Comparison of ENCODE assay signal across 10 mouse cellular contexts in the genomic region with DNA sequence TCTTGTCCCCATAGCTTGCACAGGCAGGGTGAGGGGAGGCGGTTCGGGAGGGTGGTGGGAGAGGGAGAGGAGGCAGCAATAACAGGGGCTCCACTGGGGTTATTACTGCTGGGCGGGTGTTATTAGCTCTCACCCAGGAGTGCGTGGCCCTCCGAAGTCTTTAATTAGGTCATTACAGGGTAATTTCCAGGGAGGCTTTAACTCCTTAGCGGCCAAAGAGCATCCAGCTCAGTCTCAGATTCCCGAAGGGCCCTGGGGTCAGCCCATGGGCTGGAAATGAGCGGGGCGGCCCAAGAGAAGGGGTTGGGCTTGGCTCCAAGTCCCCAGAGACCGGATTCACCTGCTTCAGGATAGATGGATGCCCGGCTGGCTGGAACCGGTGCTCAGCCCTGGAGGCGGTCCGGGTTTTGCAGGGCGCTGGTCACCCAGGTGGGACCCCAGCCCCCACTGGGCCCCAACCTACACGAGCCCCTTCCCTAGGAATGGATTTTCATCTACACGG. TPM values are rescaled to one million over a fixed set of nuclear protein-coding genes. Genes with fewer than 3 reads are reported as not detected.
DNase-seq lines count a peak whose midpoint lies in the region; ATAC-seq lines count a peak whose summit lies in the region.
"Had no signal": no experiment of that assay in that cellular context is flagged by ENCODE, and none has a peak within 500 bp of the region (broad histone marks: within the 10 kb centered on the region; RNA-seq: fewer than 3 reads in every experiment).

No protein-coding gene starts in this region.

- H3K9ac ChIP-seq in lung, embryonic 15.5 days: no peak overlapping the region
- peak overlapping the region; percentile 47 for H3K9ac ChIP-seq in forebrain, embryonic 12.5 days
- peak overlapping the region; percentile 53 for H3K9ac ChIP-seq in limb, embryonic 13.5 days
- H3K9ac ChIP-seq in stomach, embryonic 14.5 days (replicated peaks; ENCODE audit: low read depth, low read length): no peak overlapping the region

- H3K4me1 ChIP-seq in lung, embryonic 15.5 days: peaks cover 16% of the 10 kb centered on the region
- H3K4me1 ChIP-seq in forebrain, embryonic 12.5 days: peaks cover 34% of the 10 kb centered on the region
- peaks cover 75% of the 10 kb centered on the region for H3K4me1 ChIP-seq in limb, embryonic 13.5 days
- H3K4me1 ChIP-seq in stomach, embryonic 14.5 days (ENCODE audit: control insufficient read depth, insufficient read depth, low read length): peaks cover 6% of the 10 kb centered on the region; the same call in 1 of the 2 replicates

- DNase-seq in lung, postnatal 25 days (ENCODE audit: low spot score): no peak
- DNase-seq in spleen, postnatal 4 days (ENCODE audit: low spot score in 2 of 2): no peak
- no peak for DNase-seq in layer of hippocampus, adult 8-10 months (ENCODE audit: low spot score in 2 of 2)
- no peak for DNase-seq in ovary, adult 18-20 months (ENCODE audit: low spot score)

- no peaks in the 10 kb centered on the region for H3K36me3 ChIP-seq in lung, embryonic 15.5 days
- H3K36me3 ChIP-seq in forebrain, embryonic 12.5 days (replicated peaks): no peaks in the 10 kb centered on the region
- H3K36me3 ChIP-seq in limb, embryonic 13.5 days: no peaks in the 10 kb centered on the region; the same call in 1 of the 2 replicates
- H3K36me3 ChIP-seq in stomach, embryonic 14.5 days (ENCODE audit: control insufficient read depth, insufficient read depth, low read length): no peaks in the 10 kb centered on the region

- H3K27me3 ChIP-seq in lung, embryonic 15.5 days: peaks cover 98% of the 10 kb centered on the region
- H3K27me3 ChIP-seq in forebrain, embryonic 12.5 days: peaks cover 100% of the 10 kb centered on the region
- H3K27me3 ChIP-seq in limb, embryonic 13.5 days: peaks cover 63% of the 10 kb centered on the region
- peaks cover 24% of the 10 kb centered on the region for H3K27me3 ChIP-seq in stomach, embryonic 14.5 days (ENCODE audit: control insufficient read depth, insufficient read depth, low read length)

- 8% methylated on average over 17 of the region's 17 CpGs for WGBS in lung, embryonic 15.5 days
- 2% methylated on average over 17 of the region's 17 CpGs for WGBS in forebrain, embryonic 12.5 days
- WGBS in limb, embryonic 13.5 days: 6% methylated on average over 17 of the region's 17 CpGs
- WGBS in stomach, embryonic 14.5 days: 7% methylated on average over 17 of the region's 17 CpGs

- no peak overlapping the region for H3K27ac ChIP-seq in lung, embryonic 15.5 days
- H3K27ac ChIP-seq in forebrain, embryonic 12.5 days: peak overlapping the region; percentile 82
- H3K27ac ChIP-seq in limb, embryonic 13.5 days: no peak overlapping the region
- no peak overlapping the region for H3K27ac ChIP-seq in stomach, embryonic 14.5 days (ENCODE audit: low read length)
- H3K27ac ChIP-seq: macrophage had no signal

- no peak for ATAC-seq in lung, embryonic 15.5 days (ENCODE audit: borderline replicate concordance, extremely low read depth, low FRiP score, low TSS enrichment)
- peak; percentile 68 for ATAC-seq in forebrain, embryonic 12.5 days (ENCODE audit: low FRiP score)
- ATAC-seq in limb, embryonic 13.5 days (ENCODE audit: low FRiP score, low read depth): no peak
- ATAC-seq in stomach, embryonic 14.5 days (ENCODE audit: insufficient number of reproducible peaks, insufficient read depth, low FRiP score, low read depth): no peak
- ATAC-seq: activated CD4-positive, CD25-positive, alpha-beta regulatory T cell, adult 4 months had no signal

- H3K4me3 ChIP-seq in lung, embryonic 15.5 days: peak overlapping the region; percentile 32
- peak overlapping the region; percentile 36 for H3K4me3 ChIP-seq in forebrain, embryonic 12.5 days (replicated peaks)
- peak overlapping the region; percentile 43 for H3K4me3 ChIP-seq in limb, embryonic 13.5 days
- peak overlapping the region; percentile 26 for H3K4me3 ChIP-seq in stomach, embryonic 14.5 days (ENCODE audit: low read depth, low read length)

- H3K4me2 ChIP-seq in lung, embryonic 15.5 days: peak overlapping the region; percentile 62
- H3K4me2 ChIP-seq in forebrain, embryonic 12.5 days: peak overlapping the region; percentile 62
- peak overlapping the region; percentile 72 for H3K4me2 ChIP-seq in limb, embryonic 13.5 days (replicated peaks)
- peak overlapping the region; percentile 49 for H3K4me2 ChIP-seq in stomach, embryonic 14.5 days (replicated peaks; ENCODE audit: low read depth, low read length)

- no peaks in the 10 kb centered on the region for H3K9me3 ChIP-seq in lung, embryonic 15.5 days
- no peaks in the 10 kb centered on the region for H3K9me3 ChIP-seq in forebrain, embryonic 12.5 days
- no peaks in the 10 kb centered on the region for H3K9me3 ChIP-seq in limb, embryonic 13.5 days
- H3K9me3 ChIP-seq in stomach, embryonic 14.5 days (ENCODE audit: control insufficient read depth, low read depth, low read length): no peaks in the 10 kb centered on the region

RNA-seq across cellular contexts. Expression of a gene that starts 24.4 kb away (rescaled TPM):
- 0.09 TPM in 1 of 2 replicates, not detected in the other for polyA plus RNA-seq in lung, embryonic 15.5 days (2015; fragmentation: Nextera tagmentation; extraction: Ambion mirVana)
- 0.84 and 0.91 TPM in 2 replicates for polyA plus RNA-seq in forebrain, embryonic 12.5 days (2016; fragmentation: Nextera tagmentation; extraction: Ambion mirVana)
- 7.3 and 7.7 TPM in 2 replicates for polyA plus RNA-seq in limb, embryonic 13.5 days (2015; fragmentation: Nextera tagmentation; extraction: Ambion mirVana)
- polyA plus RNA-seq in stomach, embryonic 14.5 days (2014; fragmentation: Nextera tagmentation; extraction: Ambion mirVana): not detected in 2 replicates
- total RNA-seq in layer of hippocampus, adult 8-10 months (2022): under 1 TPM in 2 of 4 experiments, not detected in 2; 0.08 to 0.55 TPM
- polyA plus RNA-seq: activated CD4-positive, CD25-positive, alpha-beta regulatory T cell, adult 4 months; macrophage had no signal

Comparison
In these comparisons a context has a peak if more than half of its experiments do, and no peak if none do; other contexts are left out.
1. H3K9ac ChIP-seq: peak in forebrain, embryonic 12.5 days (single experiment) and limb, embryonic 13.5 days (single experiment); none in lung, embryonic 15.5 days (single experiment) and stomach, embryonic 14.5 days (single experiment).
2. Peak in every context shown above with its lines, with median percentiles within 50 percentile points of each other: H3K4me2 ChIP-seq and H3K4me3 ChIP-seq.